Mouse (Mus musculus) naive thymus-derived CD4-positive, alpha-beta T cell, adult 2 months (primary cell): ENCODE results near the gene Atp1a4.
"Not testable (repeated sequence)": the region's sequence is repeated elsewhere in the genome, so short reads cannot be mapped to it uniquely, and the experiment has no call there.

Experiments used
- DNase-seq: peaks from one replicate; pipeline ENCODE4 v3.0.0-alpha.2; 2011; ENCODE audit warnings: low read depth

Gene Atp1a4

DNA sequence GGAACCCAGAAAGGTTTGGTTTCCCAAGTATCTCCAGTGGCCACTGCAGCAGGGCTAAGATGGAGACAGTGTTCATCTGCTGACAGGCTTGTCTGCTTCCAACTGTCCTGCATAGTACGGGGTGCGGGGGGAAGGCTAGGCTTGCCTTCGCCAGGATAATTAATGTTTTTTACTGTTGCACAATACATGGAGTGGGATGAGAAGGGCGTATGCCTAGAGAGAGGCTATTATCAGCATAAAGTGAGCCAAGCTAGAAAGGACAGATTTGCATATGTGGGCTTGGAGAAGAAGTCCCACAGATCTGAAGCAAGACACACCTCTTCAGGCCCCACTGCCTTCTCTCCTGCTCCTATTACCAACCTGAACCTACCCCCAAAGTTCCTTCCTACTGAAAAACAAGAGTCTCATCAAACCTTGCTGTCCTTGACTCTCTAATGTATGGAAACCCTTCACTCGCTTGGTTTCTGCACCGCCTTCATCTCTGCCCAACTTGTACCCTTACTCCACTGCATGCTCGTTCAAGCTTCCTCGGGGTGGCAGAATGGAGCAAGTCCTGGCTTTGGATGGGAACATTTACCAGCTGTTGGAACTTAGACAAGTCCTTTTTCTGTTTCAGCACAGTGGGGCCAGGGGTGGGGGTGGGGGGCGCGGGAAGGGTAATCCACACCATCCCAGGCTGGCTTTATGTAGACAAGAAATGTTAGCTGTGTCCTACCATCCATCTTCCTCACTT, 23.5 kb upstream of the Atp1a4 start:
- no peak for DNase-seq

DNA sequence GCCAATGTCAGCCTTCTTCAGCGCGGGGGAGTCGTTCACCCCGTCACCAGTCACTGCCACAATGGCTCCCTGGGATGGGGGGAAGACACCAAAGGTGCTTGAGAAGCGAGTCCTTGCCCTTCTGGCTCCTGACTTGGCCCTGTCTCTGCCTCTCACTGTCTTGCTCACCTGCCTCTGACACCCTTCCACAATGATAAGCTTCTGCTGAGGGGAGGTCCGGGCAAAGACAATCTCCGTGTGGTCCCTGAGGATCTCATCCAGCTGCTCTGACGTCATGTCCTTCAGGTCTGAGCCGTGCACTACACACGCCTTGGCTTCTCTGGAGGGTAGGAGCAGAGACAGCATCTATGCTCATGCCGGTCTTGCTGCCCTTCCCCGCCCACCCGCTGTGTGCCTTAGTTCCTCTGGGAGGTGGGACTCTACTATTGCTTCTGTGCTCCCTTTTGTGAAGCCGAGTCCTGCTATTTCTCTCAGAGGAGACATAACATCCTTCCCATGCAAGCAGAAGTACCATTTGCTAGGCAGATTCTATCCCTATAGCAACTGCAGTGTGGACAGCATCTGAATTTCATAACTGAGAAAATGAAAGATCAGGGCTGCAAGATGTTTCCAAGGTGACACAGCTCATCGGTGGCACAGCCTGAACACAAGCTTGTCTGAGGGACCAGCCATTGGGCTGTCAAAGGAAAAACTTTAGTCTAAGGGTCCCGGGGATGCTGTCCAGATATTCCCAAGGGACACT, 21.7 kb upstream of the Atp1a4 start:
- no peak for DNase-seq

DNA sequence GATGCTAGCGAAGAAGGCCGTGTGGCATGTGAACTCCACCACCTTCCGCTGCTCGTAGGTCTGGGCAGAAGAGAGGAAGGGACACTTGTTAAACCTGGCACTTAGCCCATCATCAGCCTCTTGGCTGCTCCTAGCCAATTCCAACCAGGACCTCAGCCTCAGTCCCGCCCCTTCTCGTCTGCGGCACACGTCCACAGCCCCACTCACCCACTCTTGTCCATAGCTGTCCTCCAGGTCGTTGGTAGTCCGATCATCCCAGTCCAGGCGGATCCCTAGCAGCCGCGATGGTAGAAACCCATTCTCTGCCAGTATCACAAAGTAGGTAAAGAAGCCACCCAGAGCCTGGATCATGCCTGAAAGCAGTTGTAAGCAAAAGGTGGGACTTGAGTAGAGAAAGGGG, 20.1 kb upstream of the Atp1a4 start:
- no peak for DNase-seq

DNA sequence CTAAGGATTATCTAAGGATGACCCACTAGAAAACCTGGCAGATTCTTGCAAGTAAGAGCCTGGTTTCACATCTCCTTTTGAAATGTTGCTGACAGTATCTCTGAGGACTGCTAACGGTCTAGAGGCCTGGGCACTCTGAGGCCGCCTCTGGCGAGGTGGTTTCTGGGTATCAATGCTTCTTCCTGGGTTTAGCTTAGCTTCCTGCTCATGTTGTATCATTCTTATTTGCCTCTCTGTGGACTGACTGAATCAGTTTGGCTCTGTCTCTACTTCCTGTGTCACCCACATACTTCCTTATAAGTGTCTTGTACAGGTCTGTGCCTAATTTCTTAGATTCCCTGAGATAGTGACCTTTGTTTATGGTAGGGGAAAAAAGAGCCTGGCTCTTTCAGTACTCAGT, 19.0 kb upstream of the Atp1a4 start:
- peak; percentile 53 for DNase-seq

DNA sequence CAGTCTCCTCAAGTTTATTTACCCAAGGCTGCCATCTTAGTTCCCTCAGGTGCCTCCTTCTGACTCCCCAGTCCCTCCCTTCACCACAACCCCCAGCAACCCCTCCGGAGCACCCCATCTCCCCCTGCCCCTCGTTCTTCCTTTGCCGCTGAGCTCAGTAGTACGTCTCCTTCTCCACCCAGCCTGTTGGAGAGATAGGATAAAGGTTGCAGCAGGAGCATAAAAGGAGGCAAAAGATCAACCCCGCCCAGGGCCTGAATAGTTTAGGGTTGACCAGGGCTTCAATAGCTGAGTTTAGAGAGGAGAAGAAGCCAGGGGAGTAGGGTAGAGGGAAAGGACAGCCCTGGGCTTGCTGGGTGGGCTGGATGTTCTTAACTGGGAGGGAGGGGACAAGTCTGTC, 16.3 kb upstream of the Atp1a4 start:
- no peak for DNase-seq

DNA sequence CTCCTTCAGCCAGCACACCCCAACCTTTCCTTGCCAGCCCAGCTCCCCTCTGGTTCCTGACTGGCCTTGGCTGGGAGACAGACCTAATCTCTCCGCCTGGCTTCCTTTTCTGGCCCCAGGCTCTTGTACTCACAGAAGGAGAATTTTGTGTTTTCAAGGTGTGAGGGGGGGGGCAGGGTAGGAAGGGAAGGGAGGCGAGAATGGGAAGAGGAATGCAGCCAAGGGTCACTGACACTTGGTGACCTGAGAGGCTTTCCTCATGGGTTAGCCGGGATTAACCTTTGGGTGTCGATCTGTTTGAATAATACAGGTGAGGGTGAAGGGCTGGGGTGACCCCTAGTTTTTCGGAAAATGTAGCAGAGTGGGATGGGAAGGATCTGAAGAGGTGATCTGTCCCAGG, 15.9 kb upstream of the Atp1a4 start:
- no peak for DNase-seq

DNA sequence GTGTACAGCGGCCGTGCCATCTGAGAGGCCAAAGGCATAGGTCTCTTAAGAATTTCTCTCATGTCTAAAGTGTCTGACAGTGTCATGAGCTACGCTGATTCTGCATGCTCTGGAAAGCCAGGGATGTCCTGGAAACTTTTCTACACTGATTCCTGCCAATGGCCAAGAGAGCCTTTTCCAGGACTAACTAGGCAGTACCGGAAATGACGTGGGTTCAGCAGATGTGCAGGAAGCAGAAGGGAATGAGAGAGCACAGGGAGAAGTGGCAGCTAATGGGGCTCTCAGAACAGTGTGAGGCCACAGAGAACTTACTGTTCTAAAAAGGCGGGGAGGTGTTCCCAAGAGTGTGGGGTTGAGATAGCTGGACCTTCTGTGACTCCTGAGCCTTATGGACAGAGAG, 15.2 kb upstream of the Atp1a4 start:
- DNase-seq: no peak

DNA sequence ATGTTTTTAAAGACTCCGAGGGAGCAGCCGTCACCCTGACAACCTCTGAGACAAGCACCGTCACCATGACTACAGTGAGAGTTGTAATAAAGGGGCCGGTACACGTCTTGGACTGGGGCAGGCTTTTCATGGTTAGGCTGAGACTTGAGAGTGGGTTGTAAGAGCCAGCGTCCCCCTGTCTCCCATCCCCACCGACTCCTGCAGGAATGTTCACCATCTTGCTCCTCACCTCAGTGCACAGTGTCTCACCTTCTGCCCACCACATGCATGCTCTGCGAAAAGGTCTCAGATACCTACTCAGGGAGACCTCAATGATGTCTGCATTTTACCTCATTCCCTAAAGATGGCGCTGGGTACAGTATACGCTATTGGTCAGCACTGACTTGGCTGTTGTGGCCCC, 13.6 kb upstream of the Atp1a4 start:
- DNase-seq: no peak

DNA sequence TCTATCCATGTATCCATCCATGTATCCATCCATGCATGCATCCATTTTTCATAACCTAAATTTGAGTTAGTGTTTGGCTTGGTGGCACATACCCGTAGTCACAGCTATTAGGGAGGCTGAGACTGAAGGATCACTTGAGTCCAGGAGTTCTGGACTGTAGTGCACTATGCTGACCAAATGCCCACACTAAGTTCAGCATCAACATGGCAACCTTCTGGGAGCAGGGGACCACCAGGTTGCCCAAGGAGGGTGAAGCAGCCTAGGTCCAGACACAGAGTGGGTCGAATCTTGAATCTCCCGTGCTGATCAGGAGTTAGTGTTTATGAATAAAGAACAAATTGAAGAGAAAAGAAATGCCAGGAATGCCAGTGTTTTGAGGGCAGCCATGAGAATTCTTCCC, 13.0 kb upstream of the Atp1a4 start:
- DNase-seq: no peak

DNA sequence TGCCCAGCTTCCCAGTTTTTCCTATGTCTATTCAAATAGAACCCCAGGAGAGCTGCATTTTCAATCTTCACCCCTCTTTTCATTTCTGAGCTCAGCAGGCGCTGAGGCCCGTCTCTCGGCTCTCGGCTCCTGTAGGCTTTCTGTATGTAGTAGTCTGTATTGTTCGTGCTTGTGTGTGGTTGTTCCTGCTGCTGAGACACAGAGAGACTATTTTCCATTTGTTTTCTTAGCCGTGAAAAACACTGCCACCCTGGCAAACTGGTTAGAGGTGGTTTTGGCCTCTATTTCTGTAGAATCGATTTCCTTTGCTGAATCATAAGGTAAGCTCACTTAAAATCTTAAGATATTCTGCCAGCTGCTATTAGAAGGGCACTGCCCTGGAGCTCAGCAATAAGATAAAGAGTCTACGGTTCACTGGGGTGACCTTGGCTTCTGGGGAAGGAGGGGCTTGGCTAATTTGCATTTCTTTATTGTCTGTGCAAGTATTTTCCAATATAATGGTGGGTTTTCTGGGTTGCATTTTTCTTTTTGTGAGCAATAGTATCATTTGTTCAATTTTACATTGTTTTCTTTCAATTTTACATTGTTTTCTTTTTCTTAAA, 3.4 kb upstream of the Atp1a4 start, which contains the start of gene Igsf8:
TSS of gene Igsf8 (plus strand) at position 165 of the 602 bp plus-strand sequence.
- no peak for DNase-seq

DNA sequence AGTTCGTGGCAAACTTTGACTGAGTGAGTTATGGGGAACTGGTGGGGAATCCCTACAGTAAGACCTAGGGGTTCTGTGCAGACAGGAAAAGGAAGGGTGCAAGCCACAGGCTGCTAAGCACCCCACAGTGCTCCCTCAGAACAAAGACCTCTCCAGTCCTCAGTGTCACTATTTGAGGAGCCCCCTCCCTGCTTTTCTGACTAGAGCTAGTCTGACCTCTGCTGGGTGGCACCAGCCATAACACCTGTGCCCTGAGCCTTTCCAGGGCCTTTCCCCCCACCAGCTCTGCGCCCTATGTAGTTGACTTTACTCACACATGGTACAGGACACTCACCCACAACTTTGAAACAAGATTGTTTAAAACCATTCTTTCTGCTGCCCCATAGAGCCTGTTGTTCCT, 10.5 kb downstream of the Atp1a4 start:
- peak; percentile 59 for DNase-seq

DNA sequence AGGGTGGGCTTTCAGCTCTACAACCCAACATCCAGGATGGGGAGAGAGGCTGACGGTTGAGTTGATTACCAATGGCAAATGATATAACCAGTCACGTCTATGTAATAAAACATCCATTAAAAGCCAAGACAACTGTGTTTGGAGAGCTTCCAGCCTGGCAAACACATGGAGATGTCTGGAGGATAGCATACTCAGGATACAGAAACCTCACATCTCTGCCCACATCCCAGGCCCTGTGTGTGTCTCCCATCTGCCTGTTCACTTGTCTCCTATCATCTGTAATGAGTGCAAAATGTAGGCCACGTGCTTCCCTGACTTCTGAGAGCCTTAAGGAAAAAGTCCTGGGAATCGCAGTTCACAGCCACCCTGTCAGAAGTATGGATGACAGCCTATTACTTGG, 11.0 kb downstream of the Atp1a4 start:
- no peak for DNase-seq

DNA sequence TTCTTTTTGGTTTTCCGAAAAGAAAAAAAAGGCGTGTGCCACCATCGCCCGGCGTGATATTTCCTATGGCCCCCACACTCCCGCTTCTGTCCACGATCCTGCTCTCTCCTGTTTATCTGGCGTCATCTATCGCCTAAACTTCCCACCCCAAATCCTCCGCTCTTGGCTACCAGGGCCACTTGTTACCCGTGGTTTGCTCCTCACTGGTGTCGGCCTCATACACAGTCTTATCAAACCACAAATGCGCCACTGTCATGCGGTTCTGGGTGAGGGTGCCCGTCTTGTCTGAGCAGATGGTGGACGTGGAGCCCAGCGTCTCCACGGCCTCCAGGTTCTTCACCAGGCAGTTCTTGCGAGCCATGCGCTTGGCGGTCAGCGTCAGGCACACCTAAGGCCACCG, 13.6 kb downstream of the Atp1a4 start:
- DNase-seq: not testable (repeated sequence)

DNA sequence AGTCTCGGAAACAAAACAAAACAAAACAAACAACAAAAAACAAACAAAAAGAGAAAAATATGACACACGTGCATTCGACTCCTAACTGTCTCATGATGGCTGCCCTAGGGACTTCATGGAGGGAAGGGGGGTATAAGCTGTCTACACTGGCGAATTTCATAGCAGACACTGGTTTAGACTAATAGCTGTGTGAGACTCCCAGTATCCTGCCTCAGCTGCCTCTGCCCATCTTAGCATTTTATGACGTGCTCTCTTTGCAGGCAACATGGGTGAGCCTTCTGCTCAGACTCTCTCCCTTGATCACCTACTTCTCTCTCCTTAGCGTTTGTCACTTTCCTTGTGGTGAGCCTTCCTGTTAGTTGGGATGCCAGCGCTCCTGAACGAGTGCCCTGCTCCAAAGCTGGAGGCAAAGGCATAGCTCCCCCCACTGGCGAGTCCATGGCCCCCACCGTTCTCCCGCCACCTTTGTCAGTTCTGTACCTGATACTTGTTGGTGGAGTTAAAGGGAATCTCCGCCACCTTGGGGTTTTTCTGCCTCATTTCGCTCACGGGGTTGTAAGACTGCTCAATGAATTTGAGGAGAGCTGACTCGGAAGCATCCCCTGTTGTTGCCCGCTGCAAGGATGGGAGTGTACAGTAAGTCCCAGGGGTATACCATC, 14.5 kb downstream of the Atp1a4 start:
- DNase-seq: no peak

DNA sequence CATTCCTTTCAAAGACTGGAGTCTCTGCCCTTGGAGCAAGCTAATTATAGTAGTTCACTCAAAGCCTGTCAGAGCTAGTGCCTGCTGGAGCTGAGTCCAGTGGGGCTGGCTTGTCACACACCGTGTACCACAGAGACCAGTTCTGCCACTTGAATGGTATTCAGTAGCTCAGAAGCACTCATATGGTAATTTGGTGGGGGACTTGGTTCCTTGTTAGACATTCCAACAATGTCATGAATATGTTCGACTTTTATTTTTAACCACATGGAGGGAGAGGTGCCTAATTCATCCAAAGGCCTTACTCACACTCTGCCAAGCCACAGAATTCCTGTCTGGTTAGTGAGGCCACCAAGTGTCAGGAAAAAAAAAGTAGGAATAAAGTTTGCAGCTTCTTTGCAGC, 15.8 kb downstream of the Atp1a4 start:
- no peak for DNase-seq

DNA sequence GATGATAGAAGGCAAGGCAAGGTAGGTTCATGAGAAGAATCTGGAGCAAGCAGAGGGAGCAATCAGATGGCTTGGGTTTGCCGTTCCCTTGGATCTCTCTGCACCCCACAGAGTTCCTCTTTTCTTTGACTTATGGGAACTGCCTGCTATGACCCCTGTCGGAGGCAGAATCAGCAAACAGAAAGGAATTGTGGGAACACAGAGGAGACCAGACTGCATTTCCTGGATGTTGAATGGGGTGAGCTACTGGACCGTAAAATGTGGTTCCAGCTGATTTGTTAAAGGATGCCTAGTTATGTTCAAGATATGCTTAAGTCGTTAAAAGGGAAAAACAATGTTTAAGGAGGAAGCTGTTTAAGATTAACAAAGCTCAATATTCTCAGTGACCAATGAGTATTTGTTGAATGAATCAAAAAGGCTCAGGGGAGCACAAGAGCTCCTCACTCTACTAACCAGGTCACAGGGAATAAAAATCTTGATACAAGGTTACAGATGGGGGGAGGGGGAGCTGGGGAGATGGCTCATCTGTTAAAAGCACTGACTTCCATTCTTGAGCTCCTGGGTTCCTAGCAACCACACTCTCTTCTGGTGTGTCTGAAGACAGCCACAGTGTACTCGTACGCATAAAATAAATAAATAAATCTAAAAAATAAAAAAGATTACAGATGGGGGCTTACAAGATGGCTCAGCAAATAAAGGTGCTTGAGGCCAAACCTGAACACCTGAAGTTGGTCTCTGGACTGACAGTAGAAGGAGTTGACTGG, 17.1 kb downstream of the Atp1a4 start:
- DNase-seq: no peak

DNA sequence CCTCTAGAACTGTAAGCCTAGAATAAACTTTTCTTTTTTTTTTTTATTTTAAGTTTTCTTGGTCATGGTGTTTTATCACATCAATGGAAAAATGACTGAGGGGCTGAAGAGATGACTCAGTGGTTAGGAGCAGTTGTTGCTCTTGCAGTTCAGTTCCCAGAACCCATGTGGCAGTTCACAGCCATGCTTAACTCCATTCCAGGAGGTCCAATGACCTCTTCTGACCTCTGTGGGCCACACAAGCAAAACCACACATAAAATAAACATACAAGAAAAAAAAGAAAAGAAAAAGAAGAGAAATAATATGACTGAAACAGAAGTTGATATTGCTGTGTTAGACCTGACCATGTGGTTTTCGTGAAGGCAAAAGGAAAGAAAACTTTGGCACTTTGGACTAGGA, 29.0 kb downstream of the Atp1a4 start:
- no peak for DNase-seq

DNA sequence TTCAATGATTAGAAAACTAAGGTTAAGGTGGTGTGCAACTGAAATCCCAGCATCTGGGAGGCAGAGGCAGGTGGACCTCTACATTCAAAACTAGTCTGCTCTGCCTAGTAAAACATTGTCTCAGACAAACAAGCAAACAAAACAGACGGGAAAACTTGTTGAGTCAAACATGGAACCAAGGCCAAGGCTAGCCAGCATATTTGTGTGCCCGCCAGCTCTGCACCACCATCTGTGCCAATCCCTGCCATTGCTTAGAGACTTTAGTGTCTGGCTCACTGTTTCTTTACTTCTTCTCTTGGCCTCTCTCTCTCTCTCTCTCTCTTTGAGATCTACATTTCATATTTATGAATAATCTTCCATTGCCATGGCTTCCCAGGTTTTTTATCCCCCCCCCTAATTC, 30.0 kb downstream of the Atp1a4 start:
- DNase-seq: no peak

DNA sequence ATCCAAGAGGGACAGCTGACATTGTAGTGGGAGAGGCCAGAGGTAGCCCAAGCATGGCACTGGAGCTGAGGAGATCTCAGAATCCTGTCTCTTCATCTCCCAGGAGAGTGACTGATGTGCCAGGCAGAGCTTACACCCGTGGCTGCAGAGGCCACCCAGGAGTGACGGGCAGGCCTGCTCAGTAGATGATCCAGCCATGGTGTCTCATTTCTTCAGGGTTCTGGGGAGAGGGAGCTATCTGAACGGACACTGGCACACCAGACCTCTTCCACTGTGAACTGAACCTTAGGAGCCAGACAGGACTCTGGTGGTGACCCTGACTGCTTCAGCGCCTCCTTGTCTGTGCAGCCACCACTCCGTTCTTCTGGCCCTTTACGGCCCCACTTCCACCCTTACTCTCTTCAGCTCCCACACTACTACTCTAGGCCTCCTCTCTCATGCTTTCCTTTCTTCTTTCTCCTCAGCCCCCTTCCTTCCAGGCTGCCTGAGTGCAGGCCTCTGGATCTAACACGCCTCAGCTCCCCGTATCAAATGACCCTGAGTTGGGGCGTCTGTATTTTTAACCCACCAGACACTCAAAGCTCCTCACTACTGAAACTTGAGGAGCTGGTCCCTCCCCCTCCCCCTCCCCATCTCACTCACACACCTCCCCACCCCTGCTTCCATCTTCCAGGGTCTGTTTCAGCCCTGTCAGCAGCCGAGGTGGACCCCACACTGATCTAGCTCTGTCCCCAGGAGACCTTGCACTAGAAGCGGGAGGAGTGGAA, 36.7 kb downstream of the Atp1a4 start:
- DNase-seq: no peak

DNA sequence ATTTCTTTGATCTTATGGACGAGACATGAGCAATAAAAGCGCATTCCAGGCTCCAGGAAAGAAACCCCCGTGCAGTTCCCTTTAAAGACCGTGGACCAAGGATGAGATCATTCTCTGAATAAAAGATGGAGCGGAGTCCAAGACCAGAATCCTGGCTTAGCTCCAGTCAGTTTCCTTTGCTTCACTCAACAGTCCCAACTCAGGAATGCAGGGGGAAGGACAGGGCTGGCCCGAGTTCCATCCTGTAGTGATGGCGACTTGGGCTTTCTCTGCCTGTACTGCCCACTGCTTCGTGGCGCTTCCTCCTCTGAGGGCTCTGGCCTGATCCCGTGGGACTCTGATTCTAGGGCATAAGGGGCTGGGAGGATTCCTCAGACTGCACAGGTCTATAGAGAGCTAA, 37.8 kb downstream of the Atp1a4 start:
- no peak for DNase-seq
